Mouse (Mus musculus): ENCODE measurements around the gene Pdzd8. TPM values are rescaled to one million over a fixed set of nuclear protein-coding genes. Genes with fewer than 3 reads are reported as not detected.

Pdzd8 gene
- total RNA-seq (2021) = 10 to 100 TPM; 25.6 to 26.5 TPM
- long read RNA-seq, experiment 1, full-length matches to known transcripts = 6 of 12 reads
- long read RNA-seq, experiment 1, partial matches to known transcripts = 1 of 12 reads
- long read RNA-seq, experiment 1, other reads (novel, unspliced or antisense) = 5 of 12 reads
- long read RNA-seq, experiment 2, full-length matches to known transcripts = 9 of 11 reads
- long read RNA-seq, experiment 2, partial matches to known transcripts = 1 of 11 reads
- long read RNA-seq, experiment 2, other reads (novel, unspliced or antisense) = 1 of 11 reads

GRCm38 (mm10) chr19:59345658-59346283 lies at the start of gene Pdzd8:
Gene Pdzd8 (minus strand): TSS chr19:59345780.
- intact Hi-C loops (cut with DNase I) = no loop called here
- DNase-seq = peak; percentile 94 to 96

- intact Hi-C loops (cut with DNase I) = no loop called here
- no peak for DNase-seq
Measured at GRCm38 (mm10) chr19:59393777-59394441, 48.3 kb upstream of the Pdzd8 start.

- DNase-seq = peak; percentile 33 to 74
- intact Hi-C loops (cut with DNase I) = no loop called here
Measured at GRCm38 (mm10) chr19:59388847-59389606, 43.4 kb upstream of the Pdzd8 start.

DNA sequence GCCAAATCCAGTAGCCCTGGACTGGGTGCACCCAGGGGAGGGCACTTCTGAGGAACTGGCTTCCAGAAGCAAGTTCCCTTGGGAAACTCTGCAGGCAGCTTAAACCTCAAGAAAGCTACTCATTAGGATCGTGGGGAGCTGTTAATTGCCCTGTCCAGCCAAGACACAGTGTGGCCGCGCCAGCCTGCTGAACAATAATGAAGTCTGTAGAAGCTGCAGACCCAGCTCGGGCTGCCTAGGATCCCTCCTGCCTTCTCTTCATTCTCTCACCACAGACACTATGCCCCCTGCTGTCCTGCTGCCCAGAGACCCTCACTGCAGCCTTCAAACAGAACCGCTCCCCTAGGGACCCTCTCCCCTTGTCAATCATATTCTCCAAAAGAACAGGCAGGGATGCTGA lies 42.8 kb upstream of the Pdzd8 start:
- DNase-seq = no peak
- intact Hi-C loops (cut with DNase I) = no loop called here

DNA sequence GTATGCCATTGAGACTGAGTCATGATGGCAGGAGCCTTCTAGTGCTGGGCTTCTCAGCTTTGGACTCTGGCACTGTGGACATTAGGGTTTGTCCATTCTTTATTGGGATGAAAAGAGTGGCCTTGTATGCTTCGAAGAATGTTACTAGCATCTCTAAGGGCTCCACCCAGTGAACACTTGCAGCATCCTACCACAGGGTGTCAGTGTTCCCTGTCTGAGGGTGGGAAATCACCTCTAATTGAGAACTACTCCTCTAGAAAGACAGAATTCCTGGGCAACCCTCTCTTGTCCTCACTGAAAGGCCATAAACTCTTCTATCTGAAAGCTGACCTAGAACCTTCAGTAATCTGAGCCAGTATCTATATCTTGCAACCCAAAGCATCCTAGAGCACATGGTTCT lies 41.6 kb upstream of the Pdzd8 start:
- intact Hi-C loops (cut with DNase I) = no loop called here
- DNase-seq = peak; percentile 16 to 34

GRCm38 (mm10) chr19:59384582-59385495 lies 39.3 kb upstream of the Pdzd8 start:
- DNase-seq = no peak
- intact Hi-C loops (cut with DNase I) = loop anchor here (5.0 kb wide), 1 partner anchor 148 kb away; no protein-coding TSS in a partner anchor

DNA sequence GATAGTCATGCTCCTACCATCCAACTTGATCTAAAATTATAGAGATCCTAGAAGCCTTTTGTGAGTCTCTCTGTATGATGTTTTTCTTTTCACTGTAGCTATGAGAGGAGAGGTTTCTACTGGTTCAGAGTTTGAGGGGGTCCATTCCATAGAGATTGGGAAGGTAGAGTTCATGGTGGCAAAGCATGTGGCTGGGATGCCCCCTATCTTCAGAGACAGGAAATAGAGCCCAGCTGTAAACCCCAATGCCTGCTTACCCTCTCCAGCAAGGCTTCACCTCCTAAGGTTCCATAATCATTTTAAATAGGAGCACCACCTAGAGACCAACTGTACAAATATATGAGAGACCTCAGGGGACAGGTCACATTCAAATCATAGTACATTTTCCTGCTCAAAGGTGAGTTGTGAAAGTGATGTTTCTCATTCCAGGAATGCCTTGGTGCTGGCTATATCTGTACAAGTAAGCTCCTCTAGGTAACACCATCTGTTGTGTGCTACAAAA lies 36.9 kb upstream of the Pdzd8 start:
- intact Hi-C loops (cut with DNase I) = loop anchor here (5.0 kb wide), 1 partner anchor 145 kb away; no protein-coding TSS in a partner anchor
- no peak for DNase-seq

GRCm38 (mm10) chr19:59379995-59380394 lies 34.4 kb upstream of the Pdzd8 start:
- intact Hi-C loops (cut with DNase I) = loop anchor here (5.0 kb wide), 1 partner anchor 143 kb away; no protein-coding TSS in a partner anchor

GRCm38 (mm10) chr19:59376481-59376880 lies 30.9 kb upstream of the Pdzd8 start:
- DNase-seq = no peak
- intact Hi-C loops (cut with DNase I) = no loop called here

More at GRCm38 (mm10) chr19:59379995-59380394, 34.4 kb upstream of the Pdzd8 start:
- DNase-seq = no peak

DNA sequence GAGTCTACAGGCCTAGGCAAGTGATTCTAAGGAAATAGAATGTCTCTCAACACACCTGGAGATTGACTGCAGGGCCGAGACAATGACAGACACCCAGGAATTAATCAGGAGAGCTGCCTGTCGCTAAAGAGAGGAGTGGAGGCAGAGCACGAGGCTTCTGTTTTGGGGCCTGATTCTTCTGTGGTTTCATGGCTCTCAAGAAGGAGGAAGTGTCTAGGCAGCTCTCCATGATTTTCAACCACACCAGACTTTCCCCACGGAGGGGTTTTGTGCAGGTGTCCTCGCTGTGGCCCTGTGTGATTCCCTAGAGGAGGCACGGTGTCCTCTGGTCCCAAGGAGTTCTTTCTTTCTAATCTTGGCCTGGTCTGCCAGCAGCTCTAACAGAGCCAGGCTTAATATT lies 29.4 kb upstream of the Pdzd8 start:
- intact Hi-C loops (cut with DNase I) = no loop called here
- DNase-seq = no peak

DNA sequence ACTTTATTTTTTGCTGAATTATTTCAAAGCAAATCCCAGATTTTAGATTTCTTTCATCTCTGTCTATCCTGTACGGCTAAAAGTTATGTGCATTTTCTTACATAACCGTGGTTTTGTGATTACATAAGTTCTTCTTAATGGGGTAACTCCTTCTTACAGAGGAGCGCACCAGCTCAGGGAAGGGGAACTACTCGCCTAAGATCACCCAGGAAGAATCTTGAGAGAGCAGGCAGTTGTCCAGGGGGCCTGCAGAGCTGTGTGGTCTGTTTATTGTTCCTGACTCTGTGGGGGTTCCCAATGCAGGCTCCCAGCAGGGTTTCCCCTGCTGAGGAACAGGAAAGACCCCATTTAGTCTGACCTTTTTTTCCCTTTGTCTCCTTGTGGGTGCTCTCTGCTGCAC lies 27.3 kb upstream of the Pdzd8 start:
- no peak for DNase-seq
- intact Hi-C loops (cut with DNase I) = no loop called here

DNA sequence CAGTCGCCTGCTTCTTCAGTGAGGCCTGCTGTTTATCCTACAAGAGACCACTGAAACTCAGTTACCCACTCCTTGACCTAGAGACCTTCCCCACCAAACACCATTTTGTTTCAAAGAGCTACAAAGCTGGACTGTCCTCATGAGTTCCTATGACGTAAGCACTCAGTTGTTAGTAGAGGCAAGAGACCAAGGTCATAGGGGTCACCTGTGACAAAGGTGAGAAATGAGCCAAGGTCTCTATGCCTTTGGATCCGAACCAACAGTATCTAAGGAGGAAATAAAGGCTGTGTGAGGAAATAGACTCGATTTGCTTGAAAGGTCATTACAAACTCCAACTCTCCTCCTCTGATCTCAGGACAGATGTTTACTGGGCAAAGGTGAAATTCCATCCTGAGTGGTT lies 25.4 kb upstream of the Pdzd8 start:
- intact Hi-C loops (cut with DNase I) = no loop called here
- no peak for DNase-seq

- intact Hi-C loops (cut with DNase I) = no loop called here
- DNase-seq = no peak
Measured at GRCm38 (mm10) chr19:59367892-59368291, 22.3 kb upstream of the Pdzd8 start.

GRCm38 (mm10) chr19:59366724-59367123 lies 21.1 kb upstream of the Pdzd8 start:
- intact Hi-C loops (cut with DNase I) = no loop called here
- no peak for DNase-seq

- no peak for DNase-seq
- intact Hi-C loops (cut with DNase I) = no loop called here
Measured at GRCm38 (mm10) chr19:59363666-59364065, 18.1 kb upstream of the Pdzd8 start.

DNA sequence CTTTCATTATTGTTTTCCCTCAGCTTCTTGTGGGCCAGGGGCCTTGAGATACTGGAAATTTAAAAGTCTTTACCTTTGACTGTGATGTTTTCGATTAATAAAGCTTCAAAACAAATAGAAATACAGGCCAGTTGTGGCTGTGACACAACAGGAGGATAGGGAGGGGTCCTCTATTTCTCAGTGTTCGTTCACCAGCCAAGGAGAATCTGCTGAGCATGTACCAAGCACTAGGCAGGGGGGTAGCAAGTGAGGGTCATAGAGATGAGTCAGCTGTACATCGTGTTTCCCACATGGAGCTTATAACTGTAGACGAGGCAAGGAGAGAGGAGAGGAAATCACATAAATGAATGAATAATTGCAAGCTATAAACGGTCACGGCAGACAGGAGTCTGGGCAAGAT lies 17.1 kb upstream of the Pdzd8 start:
- no peak for DNase-seq
- intact Hi-C loops (cut with DNase I) = no loop called here

- intact Hi-C loops (cut with DNase I) = no loop called here
- DNase-seq = no peak
Measured at GRCm38 (mm10) chr19:59360486-59360896, 14.9 kb upstream of the Pdzd8 start.

DNA sequence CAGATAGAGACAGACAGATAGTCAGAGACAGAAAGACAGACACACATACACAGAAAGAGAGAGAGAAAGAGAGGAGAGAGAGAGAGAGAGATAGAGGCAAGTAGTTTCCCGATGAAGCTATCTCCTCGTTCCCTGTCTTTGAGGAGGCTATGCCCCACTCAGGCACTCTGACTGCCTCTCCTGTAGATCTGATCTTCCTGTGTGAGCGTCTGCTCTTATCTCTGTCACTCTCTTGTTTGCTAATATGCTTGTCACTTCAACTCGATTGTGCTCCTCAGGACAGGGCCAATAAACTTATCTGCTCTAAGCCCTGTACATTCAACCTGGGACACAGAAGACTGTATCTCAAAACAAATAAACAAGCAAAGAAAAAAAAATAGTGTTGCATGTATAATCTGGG lies 13.6 kb upstream of the Pdzd8 start:
- DNase-seq = no peak
- intact Hi-C loops (cut with DNase I) = no loop called here

DNA sequence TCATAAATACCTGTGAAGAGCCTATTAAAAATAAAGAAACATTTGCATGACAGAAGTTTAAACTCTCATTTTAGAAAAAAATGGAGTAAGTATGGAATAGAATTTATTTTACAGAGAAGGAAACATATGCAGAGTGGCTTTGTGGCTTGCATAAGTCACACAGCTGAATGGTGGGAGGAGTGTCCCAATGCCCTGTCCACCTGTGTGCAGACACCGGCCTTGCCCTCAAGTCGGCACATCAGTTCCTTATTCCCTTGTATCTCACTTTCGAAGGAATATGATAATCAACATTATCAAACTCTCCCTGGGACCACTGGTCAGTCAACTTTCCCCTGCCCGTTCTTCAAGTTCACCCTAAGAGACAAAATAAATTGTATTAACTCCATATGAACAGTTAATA lies 12.3 kb upstream of the Pdzd8 start:
- intact Hi-C loops (cut with DNase I) = no loop called here
- no peak for DNase-seq
